Mouse (Mus musculus) heart, embryonic 14.5 days (tissue): ENCODE measurements around the gene Gm42517. TPM values are rescaled to one million over a fixed set of nuclear protein-coding genes. Genes with fewer than 3 reads are reported as not detected.

Experiments used
- polyA plus RNA-seq: library from polyadenylated mRNA; unstranded; fragments of >200 nt; fragmentation: Nextera tagmentation; extraction: Ambion mirVana; gene quantifications from 2 replicates; pipeline ENCODE4 v1.2.1, GENCODE M21; 2014

Gene Gm42517
- polyA plus RNA-seq, 1 experiment from 2014 or later, result 0.11 TPM

Other genes with a start within 250 kb of the Gm42517 start
- 27.0 and 29.1 TPM in 2 replicates for gene Tmed5, start 235.3 kb downstream of the Gm42517 start, polyA plus RNA-seq
- 4.3 and 4.6 TPM in 2 replicates for gene Ccdc18, start 235.0 kb downstream of the Gm42517 start, polyA plus RNA-seq
- gene Dr1, start 99.0 kb downstream of the Gm42517 start, polyA plus RNA-seq, result 28.2 and 30.0 TPM in 2 replicates
- 3.0 and 3.6 TPM in 2 replicates for gene Pigg, start 55.3 kb downstream of the Gm42517 start, polyA plus RNA-seq
- 0.22 TPM in 1 of 2 replicates, not detected in the other for gene Pde6b, start 20.5 kb upstream of the Gm42517 start, polyA plus RNA-seq
- gene Atp5k, start 66.5 kb upstream of the Gm42517 start, polyA plus RNA-seq, result 971 and 1,026 TPM in 2 replicates
- 0.08 and 0.15 TPM in 2 replicates for gene Mfsd7a, start 81.0 kb upstream of the Gm42517 start, polyA plus RNA-seq
- gene Pcgf3, start 93.3 kb upstream of the Gm42517 start, polyA plus RNA-seq, result 24.3 and 26.8 TPM in 2 replicates
- gene Cplx1, start 182.1 kb upstream of the Gm42517 start, polyA plus RNA-seq, result 0.44 and 1.1 TPM in 2 replicates